Mouse (Mus musculus) brain, embryonic 18.5 days (tissue): ENCODE data around the gene Gli2.

Experiments used
- DNase-seq: peaks from one replicate; pipeline ENCODE4 v3.0.0-alpha.2; 2012; ENCODE audit warnings: low read depth, low spot score

Gene Gli2

GRCm38 (mm10) chr1:119051192-119051937 is 2.1 kb downstream of the Gli2 start:
- no peak for DNase-seq

- DNase-seq = no peak
These were observed 3.4 kb downstream of the Gli2 start for GRCm38 (mm10) chr1:119049812-119050615.

- no peak for DNase-seq
These were observed 4.4 kb downstream of the Gli2 start for GRCm38 (mm10) chr1:119048988-119049387.

- DNase-seq = no peak
These were observed 4.9 kb downstream of the Gli2 start for GRCm38 (mm10) chr1:119048547-119048946.

GRCm38 (mm10) chr1:119047462-119048371 is 5.7 kb downstream of the Gli2 start:
- DNase-seq = no peak

- DNase-seq = no peak
These were observed 15.0 kb downstream of the Gli2 start for GRCm38 (mm10) chr1:119038436-119038835.

- no peak for DNase-seq
These were observed 17.5 kb downstream of the Gli2 start for GRCm38 (mm10) chr1:119035931-119036330.

- DNase-seq = no peak
These were observed 18.1 kb downstream of the Gli2 start for GRCm38 (mm10) chr1:119035301-119035700.

- no peak for DNase-seq
These were observed 19.2 kb downstream of the Gli2 start for GRCm38 (mm10) chr1:119034163-119034705.

GRCm38 (mm10) chr1:119033450-119034162 is 19.8 kb downstream of the Gli2 start:
- DNase-seq = peak; percentile 64

GRCm38 (mm10) chr1:119031185-119031584 is 22.2 kb downstream of the Gli2 start:
- DNase-seq = no peak

- no peak for DNase-seq
These were observed 27.6 kb downstream of the Gli2 start for GRCm38 (mm10) chr1:119025647-119026358.

GRCm38 (mm10) chr1:119022311-119022710 is 31.1 kb downstream of the Gli2 start:
- no peak for DNase-seq

- DNase-seq = no peak
These were observed 33.3 kb downstream of the Gli2 start for GRCm38 (mm10) chr1:119020092-119020491.

GRCm38 (mm10) chr1:119019056-119019455 is 34.4 kb downstream of the Gli2 start:
- no peak for DNase-seq

GRCm38 (mm10) chr1:119016866-119017265 is 36.6 kb downstream of the Gli2 start:
- no peak for DNase-seq

- DNase-seq = no peak
These were observed 38.3 kb downstream of the Gli2 start for GRCm38 (mm10) chr1:119015108-119015507.

GRCm38 (mm10) chr1:119008949-119009348 is 44.5 kb downstream of the Gli2 start:
- no peak for DNase-seq

GRCm38 (mm10) chr1:119003852-119004398 is 49.5 kb downstream of the Gli2 start:
- no peak for DNase-seq

- no peak for DNase-seq
These were observed 51.9 kb downstream of the Gli2 start for GRCm38 (mm10) chr1:119001454-119002034.
